Mouse (Mus musculus) intestine, postnatal 0 days (tissue): Measurements from ENCODE around the gene Gm10961. TPM values are rescaled to one million over a fixed set of nuclear protein-coding genes. Genes with fewer than 3 reads are reported as not detected.

ENCODE experiments used
- ATAC-seq: fragments of 200-750 bp; cut with Nextera tagmentation; 2 replicates; pipeline ENCODE4 v1.8.0; 2017; ENCODE audit warnings: mild to moderate bottlenecking, moderate TSS enrichment, moderate library complexity
- H3K27ac ChIP-seq: fragments of 300-500 bp; sonication (generic); 2 replicates; pipeline ENCODE4 v1.5.1; 2014; ENCODE audit warnings: mild to moderate bottlenecking, low read depth, low read length, moderate library complexity
- H3K27me3 ChIP-seq: fragments of 300-500 bp; sonication (generic); replicated peaks from 2 replicates; pipeline ENCODE4 v1.6.1; 2014; ENCODE audit warnings: low read length, mixed read lengths; ENCODE audit not compliant: control insufficient read depth, insufficient read depth
- H3K36me3 ChIP-seq: fragments of 300-500 bp; sonication (generic); 2 replicates; pipeline ENCODE4 v1.6.1; 2014; ENCODE audit warnings: mild to moderate bottlenecking, moderate library complexity; ENCODE audit not compliant: control insufficient read depth, insufficient read depth
- H3K4me1 ChIP-seq: fragments of 300-500 bp; sonication (generic); replicated peaks from 2 replicates; pipeline ENCODE4 v1.6.1; 2014; ENCODE audit warnings: antibody characterized with exemption, low read length, mixed read lengths; ENCODE audit not compliant: control insufficient read depth, insufficient read depth
- H3K4me2 ChIP-seq: fragments of 300-500 bp; sonication (generic); replicated peaks from 2 replicates; pipeline ENCODE4 v1.6.1; 2014; ENCODE audit warnings: low read depth, mild to moderate bottlenecking, moderate library complexity
- H3K4me3 ChIP-seq: fragments of 300-500 bp; sonication (generic); 2 replicates; pipeline ENCODE4 v1.5.1; 2014; ENCODE audit warnings: low read depth, low read length
- H3K9ac ChIP-seq: fragments of 300-500 bp; sonication (generic); 2 replicates; pipeline ENCODE4 v1.6.1; 2014; ENCODE audit warnings: mild to moderate bottlenecking, low read depth, low read length
- H3K9me3 ChIP-seq: fragments of 300-500 bp; sonication (generic); 2 replicates; pipeline ENCODE4 v1.6.1; 2016; ENCODE audit warnings: mixed run types; ENCODE audit not compliant: control insufficient read depth
- CTCF ChIP-seq: sonication (generic); IDR thresholded peaks from 2 replicates; pipeline ENCODE4 v1.5.1; 2016; ENCODE audit warnings: low read depth, mild to moderate bottlenecking, control low read depth, antibody characterized with exemption, moderate library complexity
- WGBS: fragments of 180-500 bp; shearing (Covaris S2); extraction: QIAGEN DNeasy Blood & Tissue Kit; methylation state at CpG from one replicate; pipeline ENCODE4 v1.1.7; 2014; 5-methylcytosine and 5-hydroxymethylcytosine counted together
- polyA plus RNA-seq: library from polyadenylated mRNA; unstranded; fragments of >200 nt; fragmentation: Nextera tagmentation; extraction: Ambion mirVana; gene quantifications from 2 replicates; pipeline ENCODE4 v1.2.1, GENCODE M21; 2015

The Gm10961 gene
- polyA plus RNA-seq, 1 experiment from 2014 or later: not detected

DNA sequence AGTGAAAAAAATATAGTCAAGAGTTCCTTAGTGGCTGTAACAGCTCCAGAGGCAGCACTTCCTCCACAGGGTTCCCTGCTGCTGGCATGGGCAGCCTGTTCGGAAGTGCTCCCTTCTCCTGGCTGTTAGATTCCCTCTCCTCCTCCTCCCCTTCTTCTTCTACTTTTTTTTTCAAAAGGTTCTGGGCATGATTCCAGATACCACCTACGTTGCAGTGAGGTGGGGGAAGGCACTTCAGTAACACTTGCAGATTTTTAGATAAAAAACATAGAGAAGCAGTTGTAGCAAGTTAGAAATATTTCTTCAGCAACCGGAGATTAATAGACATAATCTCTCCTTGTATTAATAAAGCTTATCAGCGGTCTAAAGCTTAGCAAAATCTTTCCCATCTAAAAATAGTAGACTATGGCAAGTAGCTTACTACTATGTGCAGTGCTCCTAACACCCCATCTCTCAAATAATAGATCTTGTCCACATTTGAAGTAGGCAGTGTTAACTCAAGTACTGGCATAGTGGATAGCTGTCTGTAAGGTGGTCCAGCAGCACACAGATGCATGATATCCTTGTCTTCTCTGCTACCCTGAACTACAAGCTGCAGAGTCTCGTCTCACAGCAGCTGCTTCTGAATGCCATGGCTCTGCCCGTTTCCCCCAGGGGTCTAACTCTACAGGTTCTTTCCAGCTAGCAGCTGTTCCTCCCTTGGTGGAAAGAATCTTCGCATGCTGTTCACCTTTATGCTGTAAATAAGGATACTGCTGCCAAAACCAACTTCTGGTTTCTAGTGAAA, 49.9 kb downstream of the Gm10961 start:
- Histone ChIP-seq H3K27ac (no peak overlapping the region), H3K27me3 (no peaks in the 10 kb centered on the region), H3K4me2 (no peak overlapping the region), H3K9ac (no peak overlapping the region), H3K4me3 (no peak overlapping the region), H3K36me3 (no peaks in the 10 kb centered on the region; the same call in 1 of the 2 replicates), H3K4me1 (0 out of 2 replicates have a peak, but pooled peaks cover 3% of the 10 kb centered on the region), H3K9me3 (no peaks in the 10 kb centered on the region)
- no peak for ATAC-seq
- WGBS: 39% methylated on average over 7 of the region's 7 CpGs
- TF ChIP-seq CTCF: no peak

Other genes starting within 250 kb of the Gm10961 start
- 0.07 TPM in 2 replicates for gene Kcnc4, start 171.8 kb upstream of the Gm10961 start, polyA plus RNA-seq
- 1.7 and 2.2 TPM in 2 replicates for gene Slc6a17, start 113.3 kb upstream of the Gm10961 start, polyA plus RNA-seq
- not detected in 2 replicates for gene Ubl4b, start 76.2 kb upstream of the Gm10961 start, polyA plus RNA-seq
- not detected in 2 replicates for gene Alx3, start 36.3 kb upstream of the Gm10961 start, polyA plus RNA-seq
- gene Strip1, start 372 bp downstream of the Gm10961 start, polyA plus RNA-seq: 17.8 and 18.0 TPM in 2 replicates
- gene Ahcyl1, start 65.2 kb downstream of the Gm10961 start, polyA plus RNA-seq: 37.8 and 39.0 TPM in 2 replicates
- gene Csf1, start 129.1 kb downstream of the Gm10961 start, polyA plus RNA-seq: 8.6 and 9.2 TPM in 2 replicates
- 475 and 488 TPM in 2 replicates for gene Eps8l3, start 245.9 kb downstream of the Gm10961 start, polyA plus RNA-seq